Mouse (Mus musculus): ENCODE results near the gene Ahrr. TPM values are rescaled to one million over a fixed set of nuclear protein-coding genes. Genes with fewer than 3 reads are reported as not detected.

Gene Ahrr
- total RNA-seq, 2 experiments from 2014 or later = 0.81 to 0.99 TPM

Other genes with a start within 250 kb of the Ahrr start
- 1 to 10 TPM; 1.7 to 2.3 TPM for gene Cep72, start 230.0 kb downstream of the Ahrr start, total RNA-seq (2021)
- 1 to 10 TPM in 1 of 2 experiments, under 1 TPM in 1; 0.73 to 1.2 TPM for gene Slc9a3, start 170.9 kb downstream of the Ahrr start, total RNA-seq (2021)
- gene Exoc3, start 83.6 kb downstream of the Ahrr start, total RNA-seq (2021) = 10 to 100 TPM; 69.9 to 70.3 TPM
- 10 to 100 TPM; 71.3 to 73.2 TPM for gene Pdcd6, start 25.2 kb upstream of the Ahrr start, total RNA-seq (2021)
- gene Sdha, start 57.9 kb upstream of the Ahrr start, total RNA-seq (2021) = 100 to 1,000 TPM; 225 to 226 TPM
- 10 to 100 TPM; 59.8 to 60.5 TPM for gene Ccdc127, start 58.0 kb upstream of the Ahrr start, total RNA-seq (2021)
- gene Lrrc14b, start 71.7 kb upstream of the Ahrr start, total RNA-seq (2021) = not detected
- gene Zfp72, start 98.5 kb upstream of the Ahrr start, total RNA-seq (2021) = 1 to 10 TPM; 4.4 to 5.9 TPM
- gene Ftl1-ps1, start 107.4 kb upstream of the Ahrr start, total RNA-seq (2021) = 100 to 1,000 TPM; 405 to 447 TPM
- gene Zfp825, start 201.7 kb upstream of the Ahrr start, total RNA-seq (2021) = 1 to 10 TPM; 6.0 to 6.4 TPM